Mouse (Mus musculus) splenic B cell, adult 2 months (primary cell): ENCODE data around the gene Ahnak2.

Experiments
- DNase-seq: peaks from one replicate; pipeline ENCODE4 v3.0.0-alpha.2; 2011; ENCODE audit warnings: low read depth, low spot score
- H3K27me3 ChIP-seq: 2 replicates; pipeline ENCODE4 v1.6.1; 2012; ENCODE audit warnings: mild to moderate bottlenecking, low read length, moderate library complexity, mixed read lengths; ENCODE audit not compliant: control insufficient read depth, poor library complexity, insufficient read depth, severe bottlenecking
- H3K36me3 ChIP-seq: 2 replicates; pipeline ENCODE4 v1.6.1; 2012; ENCODE audit warnings: mild to moderate bottlenecking, low read length, moderate library complexity, mixed read lengths; ENCODE audit not compliant: control insufficient read depth, poor library complexity, insufficient read depth, severe bottlenecking

Ahnak2 gene

GRCm38 (mm10) chr12:112809641-112810040, 7.2 kb upstream of the Ahnak2 start:
- DNase-seq = no peak
- H3K36me3 ChIP-seq = no peaks in the 10 kb centered on the region

GRCm38 (mm10) chr12:112808587-112809364, 6.3 kb upstream of the Ahnak2 start, which contains the start of gene Clba1:
TSS of gene Clba1 (plus strand) at chr12:112808937.
- no peaks in the 10 kb centered on the region for H3K27me3 ChIP-seq
- H3K36me3 ChIP-seq = no peaks in the 10 kb centered on the region
- DNase-seq = peak; percentile 94

More at GRCm38 (mm10) chr12:112809641-112810040, 7.2 kb upstream of the Ahnak2 start:
- no peaks in the 10 kb centered on the region for H3K27me3 ChIP-seq

GRCm38 (mm10) chr12:112808212-112808586, 5.7 kb upstream of the Ahnak2 start:
- H3K36me3 ChIP-seq = no peaks in the 10 kb centered on the region
- DNase-seq = no peak
- H3K27me3 ChIP-seq = no peaks in the 10 kb centered on the region

- no peak for DNase-seq
- Histone ChIP-seq H3K36me3 (no peaks in the 10 kb centered on the region), H3K27me3 (no peaks in the 10 kb centered on the region)
These were observed 5.3 kb upstream of the Ahnak2 start for GRCm38 (mm10) chr12:112807796-112808195.

- no peak for DNase-seq
- Histone ChIP-seq H3K36me3 (no peaks in the 10 kb centered on the region), H3K27me3 (no peaks in the 10 kb centered on the region; the same call in 1 of the 2 replicates)
These were observed 3.6 kb upstream of the Ahnak2 start for GRCm38 (mm10) chr12:112806044-112806443.

GRCm38 (mm10) chr12:112804046-112804445, 1.6 kb upstream of the Ahnak2 start:
- no peaks in the 10 kb centered on the region for H3K36me3 ChIP-seq
- no peak for DNase-seq
- no peaks in the 10 kb centered on the region; the same call in 1 of the 2 replicates for H3K27me3 ChIP-seq

- Histone ChIP-seq H3K27me3 (no peaks in the 10 kb centered on the region; the same call in 1 of the 2 replicates), H3K36me3 (no peaks in the 10 kb centered on the region)
- no peak for DNase-seq
These were observed 460 bp upstream of the Ahnak2 start for GRCm38 (mm10) chr12:112802917-112803316.

GRCm38 (mm10) chr12:112800476-112800875, 2.0 kb downstream of the Ahnak2 start:
- H3K36me3 ChIP-seq = no peaks in the 10 kb centered on the region
- H3K27me3 ChIP-seq = no peaks in the 10 kb centered on the region; the same call in 1 of the 2 replicates
- peak; percentile 86 for DNase-seq

GRCm38 (mm10) chr12:112799237-112799970, 3.1 kb downstream of the Ahnak2 start:
- H3K27me3 ChIP-seq = no peaks in the 10 kb centered on the region; the same call in 1 of the 2 replicates
- H3K36me3 ChIP-seq = no peaks in the 10 kb centered on the region
- no peak for DNase-seq

GRCm38 (mm10) chr12:112798716-112799115, 3.7 kb downstream of the Ahnak2 start:
- Histone ChIP-seq H3K27me3 (no peaks in the 10 kb centered on the region; the same call in 1 of the 2 replicates), H3K36me3 (no peaks in the 10 kb centered on the region)
- DNase-seq = no peak

GRCm38 (mm10) chr12:112798332-112798681, 4.2 kb downstream of the Ahnak2 start:
- no peak for DNase-seq
- no peaks in the 10 kb centered on the region for H3K36me3 ChIP-seq
- no peaks in the 10 kb centered on the region; the same call in 1 of the 2 replicates for H3K27me3 ChIP-seq

GRCm38 (mm10) chr12:112797672-112798331, 4.7 kb downstream of the Ahnak2 start:
- H3K36me3 ChIP-seq = no peaks in the 10 kb centered on the region
- peak; percentile 11 for DNase-seq

GRCm38 (mm10) chr12:112796551-112797510, 5.6 kb downstream of the Ahnak2 start:
- Histone ChIP-seq H3K27me3 (no peaks in the 10 kb centered on the region; the same call in 1 of the 2 replicates), H3K36me3 (no peaks in the 10 kb centered on the region)
- DNase-seq = no peak

More at GRCm38 (mm10) chr12:112797672-112798331, 4.7 kb downstream of the Ahnak2 start:
- H3K27me3 ChIP-seq = no peaks in the 10 kb centered on the region; the same call in 1 of the 2 replicates
